Mouse (Mus musculus) liver, embryonic 14.5 days (tissue): ENCODE measurements around the gene Tmed8.

Experiments used
- CTCF ChIP-seq: IDR thresholded peaks from 2 replicates; pipeline ENCODE4 v1.5.1; 2016; ENCODE audit warnings: antibody characterized with exemption, low read depth, control low read depth
- EP300 ChIP-seq: IDR thresholded peaks from 2 replicates; pipeline ENCODE4 v1.6.1; 2016; ENCODE audit warnings: antibody characterized with exemption, low read depth

- TF ChIP-seq CTCF (no peak), EP300 (no peak)
Observed at GRCm38 (mm10) chr12:87238632-87239031, 38.4 kb upstream of the Tmed8 start, which contains the start of gene Noxred1.
